Mouse (Mus musculus): ENCODE data around the gene Vps29. TPM values are rescaled to one million over a fixed set of nuclear protein-coding genes. Genes with fewer than 3 reads are reported as not detected.
A peak's percentile ranks its signal among the peaks of the same experiment; 100 is the strongest.

Vps29 gene
- total and polyA plus RNA-seq, 3 experiments = 39.2 to 91.4 (median 85.4) TPM

DNA sequence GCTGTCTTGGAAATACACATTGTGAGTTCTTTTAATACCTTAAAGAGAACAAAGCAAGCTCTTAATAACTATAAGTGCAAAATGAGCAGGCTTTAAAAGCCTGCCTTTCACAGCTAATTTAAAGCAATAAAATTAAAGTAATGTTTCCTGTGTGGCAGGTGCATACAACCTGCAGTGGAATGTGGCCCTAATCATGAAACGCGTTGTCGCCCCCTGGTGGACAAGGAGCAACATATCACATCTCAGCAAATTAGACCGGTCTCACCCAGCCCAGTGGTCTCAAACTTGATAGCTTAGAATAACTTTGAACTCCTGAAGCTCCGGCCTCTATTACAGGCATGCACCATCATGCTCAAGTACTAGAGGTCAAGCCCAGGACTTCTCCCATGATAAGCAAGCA lies 9.9 kb upstream of the Vps29 start:
- 8% methylated on average over 5 of the region's 5 CpGs for WGBS
- DNase-seq = peak; percentile 72 to 82

DNA sequence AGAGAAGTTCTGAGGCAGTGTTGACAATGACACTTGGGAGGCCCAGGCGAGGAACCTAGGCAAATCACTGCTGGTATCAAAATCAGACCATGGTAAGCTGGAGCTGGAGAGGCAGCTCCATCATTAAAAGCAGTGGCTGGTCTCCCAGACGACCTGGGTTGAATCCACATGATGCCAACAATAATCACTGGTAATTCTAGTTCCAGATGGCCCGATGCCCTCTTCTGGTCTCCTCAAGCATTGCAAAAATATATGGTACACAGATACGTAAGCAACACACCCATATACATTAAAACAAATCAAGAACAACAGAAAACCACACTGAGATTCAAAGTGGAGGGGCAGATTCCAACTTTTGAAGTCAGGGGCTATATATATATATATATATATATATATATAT lies 8.4 kb upstream of the Vps29 start:
- H3K36me3 ChIP-seq (ENCODE audit: control insufficient read depth, insufficient read depth, low read length) = no peaks in the 10 kb centered on the region
- no peak overlapping the region for H3K9ac ChIP-seq (ENCODE audit: low read depth, low read length)
- peaks cover 1% of the 10 kb centered on the region for H3K4me1 ChIP-seq (ENCODE audit: control insufficient read depth, insufficient read depth, low read length)
- intact Hi-C loops (cut with DNase I) = loop anchor here (2.0 kb wide), 1 partner anchor 215 kb away; no protein-coding TSS in a partner anchor
- TF ChIP-seq EP300 (IDR thresholded peaks at IDR 0.05; ENCODE audit: insufficient read depth, low read depth, low read length) (no peak), CTCF (IDR thresholded peaks at IDR 0.05) (peak; percentile 29; the same call in 1 of the 2 replicates)
- no peaks in the 10 kb centered on the region for H3K79me2 ChIP-seq (replicated peaks; ENCODE audit: control insufficient read depth, insufficient read depth, low read length)
- H3K4me3 ChIP-seq = no peak overlapping the region
- no peak for DNase-seq
- H3K27ac ChIP-seq = no peak overlapping the region
- WGBS = 79% methylated on average over 4 of the region's 4 CpGs
- H3K27me3 ChIP-seq (ENCODE audit: control insufficient read depth, insufficient read depth, low read length) = no peaks in the 10 kb centered on the region

More for the DNA sequence above, 9.9 kb upstream of the Vps29 start:
- Histone ChIP-seq H3K79me2 (replicated peaks; ENCODE audit: control insufficient read depth, insufficient read depth, low read length) (no peaks in the 10 kb centered on the region), H3K27me3 (ENCODE audit: control insufficient read depth, insufficient read depth, low read length) (no peaks in the 10 kb centered on the region), H3K9ac (ENCODE audit: low read depth, low read length) (no peak overlapping the region), H3K4me1 (ENCODE audit: control insufficient read depth, insufficient read depth, low read length) (peaks cover 1% of the 10 kb centered on the region), H3K4me3 (no peak overlapping the region), H3K27ac (no peak overlapping the region), H3K36me3 (ENCODE audit: control insufficient read depth, insufficient read depth, low read length) (no peaks in the 10 kb centered on the region)
- intact Hi-C loops (cut with DNase I) = loop anchor here (1.0 to 2.0 kb wide), 2 partner anchors 76 to 213 kb away; no protein-coding TSS in a partner anchor
- TF ChIP-seq CTCF (IDR thresholded peaks at IDR 0.05) (peak; percentile 93), EP300 (IDR thresholded peaks at IDR 0.05; ENCODE audit: insufficient read depth, low read depth, low read length) (peak; percentile 83; the same call in 1 of the 2 replicates), POLR2A (IDR thresholded peaks at IDR 0.05; ENCODE audit: insufficient read depth, low read depth, low read length) (no peak)

- peak overlapping the region; percentile 91 for H3K9ac ChIP-seq (ENCODE audit: low read depth, low read length)
- intact Hi-C loops (cut with DNase I) = loop anchor here (1.0 to 10.0 kb wide), 2 partner anchors 18 to 200 kb away; partner anchors contain the start of genes Fam216a and Ppp1cc
- no peaks in the 10 kb centered on the region for H3K36me3 ChIP-seq (ENCODE audit: control insufficient read depth, insufficient read depth, low read length)
- H3K4me3 ChIP-seq = peak overlapping the region; percentile 76
- whole genome bisulfite sequencing = under 1% methylated on average over 49 of the region's 57 CpGs
- H3K27ac ChIP-seq = peak overlapping the region; percentile 91
- H3K4me1 ChIP-seq (ENCODE audit: control insufficient read depth, insufficient read depth, low read length) = no peaks in the 10 kb centered on the region; the same call in 1 of the 2 replicates
- no peak for DNase-seq
- H3K79me2 ChIP-seq (replicated peaks; ENCODE audit: control insufficient read depth, insufficient read depth, low read length) = no peaks in the 10 kb centered on the region
- H3K27me3 ChIP-seq (ENCODE audit: control insufficient read depth, insufficient read depth, low read length) = no peaks in the 10 kb centered on the region
- TF ChIP-seq CTCF (IDR thresholded peaks at IDR 0.05) (peak; percentile 26), EP300 (IDR thresholded peaks at IDR 0.05; ENCODE audit: insufficient read depth, low read depth, low read length) (no peak)
These were observed 411 bp downstream of the Vps29 start for GRCm38 (mm10) chr5:122354492-122355067.

GRCm38 (mm10) chr5:122371591-122372191 lies 17.5 kb downstream of the Vps29 start, which contains the start of gene Gpn3:
Gene Gpn3 (plus strand): TSS chr5:122371876.
- Histone ChIP-seq H3K9ac (ENCODE audit: low read depth, low read length) (peak within 1 kb of the TSS; percentile 84), H3K79me2 (replicated peaks; ENCODE audit: control insufficient read depth, insufficient read depth, low read length) (no peaks in the 10 kb centered on the region), H3K27me3 (ENCODE audit: control insufficient read depth, insufficient read depth, low read length) (no peaks in the 10 kb centered on the region), H3K4me1 (ENCODE audit: control insufficient read depth, insufficient read depth, low read length) (no peaks in the 10 kb centered on the region), H3K36me3 (ENCODE audit: control insufficient read depth, insufficient read depth, low read length) (no peaks in the 10 kb centered on the region), H3K27ac (peak within 1 kb of the TSS; percentile 91), H3K4me3 (peak within 1 kb of the TSS; percentile 82)
- intact Hi-C loops (cut with DNase I) = loop anchor here (1.0 kb wide), 1 partner anchor 17 kb away; the partner anchor contains the start of genes Rad9b and Vps29
- 1% methylated on average over 44 of the region's 46 CpGs for WGBS
- TF ChIP-seq EP300 (IDR thresholded peaks at IDR 0.05; ENCODE audit: insufficient read depth, low read depth, low read length) (no peak), CTCF (IDR thresholded peaks at IDR 0.05) (no peak), POLR2A (IDR thresholded peaks at IDR 0.05; ENCODE audit: insufficient read depth, low read depth, low read length) (no peak)
- DNase-seq = no peak

DNA sequence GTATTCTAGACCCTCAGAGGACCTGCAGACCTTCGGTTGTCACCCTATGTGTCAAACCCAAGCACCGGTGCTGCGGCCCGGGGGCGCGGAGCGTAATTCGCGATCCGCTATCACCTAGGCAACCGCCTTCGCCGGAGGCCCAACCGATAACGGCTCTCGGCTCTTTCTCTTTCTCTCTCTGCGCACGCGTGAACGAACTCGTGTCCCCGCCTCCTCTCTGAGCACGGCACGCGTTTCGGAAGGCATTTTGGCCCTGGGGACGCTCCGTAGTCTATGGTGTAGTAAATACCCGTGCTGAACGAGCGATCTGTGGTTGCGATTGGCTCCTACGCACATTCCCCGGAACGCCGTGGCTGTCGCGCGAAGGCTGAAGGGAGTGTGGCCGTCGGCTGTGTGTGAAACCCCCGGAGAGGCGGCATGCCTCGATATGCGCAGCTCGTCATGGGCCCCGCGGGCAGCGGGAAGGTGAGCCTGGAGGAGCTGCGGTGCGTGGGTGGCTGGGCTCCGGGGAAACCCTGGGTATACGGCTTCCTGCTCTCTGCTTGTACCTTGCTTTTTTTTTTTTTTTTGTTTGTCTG lies 18.1 kb downstream of the Vps29 start, which contains the start of gene Fam216a:
Gene Fam216a, minus strand, starts transcription at position 173 of the 578 bp plus-strand sequence.
- intact Hi-C loops (cut with DNase I) = loop anchor here (1.0 kb wide), 1 partner anchor 18 kb away; the partner anchor contains the start of genes Rad9b and Vps29
- Histone ChIP-seq H3K27ac (peak within 1 kb of the TSS; percentile 91), H3K4me1 (ENCODE audit: control insufficient read depth, insufficient read depth, low read length) (no peaks in the 10 kb centered on the region), H3K9ac (ENCODE audit: low read depth, low read length) (peak within 1 kb of the TSS; percentile 84), H3K36me3 (ENCODE audit: control insufficient read depth, insufficient read depth, low read length) (no peaks in the 10 kb centered on the region), H3K4me3 (peak within 1 kb of the TSS; percentile 82), H3K79me2 (replicated peaks; ENCODE audit: control insufficient read depth, insufficient read depth, low read length) (no peaks in the 10 kb centered on the region), H3K27me3 (ENCODE audit: control insufficient read depth, insufficient read depth, low read length) (no peaks in the 10 kb centered on the region)
- under 1% methylated on average over 53 of the region's 53 CpGs for WGBS
- TF ChIP-seq EP300 (IDR thresholded peaks at IDR 0.05; ENCODE audit: insufficient read depth, low read depth, low read length) (peak; percentile 95), CTCF (IDR thresholded peaks at IDR 0.05) (no peak), POLR2A (IDR thresholded peaks at IDR 0.05; ENCODE audit: insufficient read depth, low read depth, low read length) (peak; percentile 73)
- peak; percentile 99 for DNase-seq

Measured in heart, adult 2 months (tissue).